23 mouse cellular contexts compared by ENCODE assay signal in the genomic region with DNA sequence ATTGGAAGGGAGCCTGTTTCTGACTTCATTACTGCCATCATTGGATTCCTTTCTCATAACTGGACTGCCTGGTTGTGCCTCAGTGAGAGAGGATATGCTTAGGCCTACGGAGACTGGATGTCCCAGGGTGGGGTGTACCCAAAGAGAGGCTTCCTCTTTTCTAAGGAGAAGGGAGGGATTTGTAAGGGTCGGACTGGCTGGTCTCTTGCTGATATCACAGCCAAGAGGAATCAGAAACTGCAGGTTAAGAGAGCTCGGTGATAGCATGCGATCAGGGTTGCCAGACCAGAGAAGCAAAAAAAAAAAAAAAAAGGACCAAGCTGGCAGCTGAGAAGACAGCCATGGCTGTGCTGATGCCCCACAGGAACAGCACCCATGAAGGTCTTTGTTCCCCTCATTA. TPM values are rescaled to one million over a fixed set of nuclear protein-coding genes. Genes with fewer than 3 reads are reported as not detected.
DNase-seq lines count a peak whose midpoint lies in the region; ATAC-seq and TF ChIP-seq lines count a peak whose summit lies in the region.
"Had no signal": no experiment of that assay in that cellular context is flagged by ENCODE, and none has a peak within 500 bp of the region (broad histone marks: within the 10 kb centered on the region; RNA-seq: fewer than 3 reads in every experiment).

No protein-coding gene starts in this region.

- 87% methylated on average over 4 of the region's 4 CpGs for WGBS in heart, adult 2 months
- 95% methylated on average over 4 of the region's 4 CpGs for WGBS in forebrain, embryonic 15.5 days

- no peak for TF ChIP-seq EP300 in heart, adult 2 months (IDR thresholded peaks at IDR 0.05; ENCODE audit: insufficient read depth, low read depth, low read length)
- TF ChIP-seq EP300 in MEL (IDR thresholded peaks at IDR 0.05; ENCODE audit: low read depth in 1 of 2, low read length in 2 of 2) = peak; percentile 92 to 93

- H3K79me2 ChIP-seq in heart, adult 2 months (replicated peaks; ENCODE audit: control insufficient read depth, insufficient read depth, low read length) = no peaks in the 10 kb centered on the region
- H3K79me2 ChIP-seq in MEL (ENCODE audit: control insufficient read depth, insufficient read depth, low read length, poor library complexity) = peaks cover 17% of the 10 kb centered on the region

- peak; percentile 62 for DNase-seq in heart, adult 11 months
- no peak for DNase-seq in heart, adult 2 months
- DNase-seq in MEL (ENCODE audit: low read depth, low spot score) = peak; percentile 97
- peak; percentile 97 for DNase-seq in MEL-GATA-1-ER (ENCODE audit: extremely low read depth, low read depth)
- DNase-seq in gastrocnemius, adult 8-10 months (ENCODE audit: low spot score in 2 of 2) = no peak
- DNase-seq in liver = no peak
- DNase-seq: adrenal gland, adult 2 months; adrenal gland, adult 8-10 months; adrenal gland, postnatal 10 days; adrenal gland, postnatal 14 days; adrenal gland, postnatal 25 days; adrenal gland, postnatal 36 days; B cell, adult 2 months; cerebellum, adult 11 months; cerebellum, adult 11-12 months; cerebellum, adult 18-20 months; cerebellum, adult 2 months had no signal

- TF ChIP-seq POLR2A in heart, adult 2 months (IDR thresholded peaks at IDR 0.05; ENCODE audit: insufficient read depth, low read depth, low read length) = no peak
- no peak for TF ChIP-seq POLR2A in MEL (IDR thresholded peaks at IDR 0.05; ENCODE audit: control insufficient read depth in 1 of 2, insufficient read depth in 1 of 2, low read depth in 1 of 2, low read length in 2 of 2, poor library complexity in 1 of 2)

- intact Hi-C loops in heart, adult 2 months (cut with DNase I) = no loop called here

- H3K4me1 ChIP-seq in heart, adult 2 months (ENCODE audit: control insufficient read depth, insufficient read depth, low read length) = no peaks in the 10 kb centered on the region
- H3K4me1 ChIP-seq in MEL (ENCODE audit: control insufficient read depth in 1 of 2, insufficient read depth in 2 of 2, low read length in 2 of 2) = peaks cover 24 to 31% of the 10 kb centered on the region in 2 experiments
- 0 out of 2 replicates have a peak, but pooled peaks cover 2% of the 10 kb centered on the region for H3K4me1 ChIP-seq in forebrain, embryonic 15.5 days

- no peak overlapping the region for H3K4me2 ChIP-seq in forebrain, embryonic 15.5 days (replicated peaks)

- no peak overlapping the region for H3K9ac ChIP-seq in heart, adult 2 months (ENCODE audit: low read depth, low read length)
- H3K9ac ChIP-seq in MEL (ENCODE audit: control insufficient read depth, low read depth, low read length, poor library complexity, severe bottlenecking) = no peak overlapping the region
- H3K9ac ChIP-seq in forebrain, embryonic 15.5 days (replicated peaks) = no peak overlapping the region

- no peak for TF ChIP-seq RAD21 in MEL (IDR thresholded peaks at IDR 0.05; ENCODE audit: low read depth, low read length)

- H3K27me3 ChIP-seq in heart, adult 2 months (ENCODE audit: control insufficient read depth, insufficient read depth, low read length) = no peaks in the 10 kb centered on the region
- no peaks in the 10 kb centered on the region for H3K27me3 ChIP-seq in MEL (ENCODE audit: control insufficient read depth in 1 of 2, insufficient read depth in 2 of 2, low read length in 2 of 2)
- H3K27me3 ChIP-seq in forebrain, embryonic 15.5 days = no peaks in the 10 kb centered on the region
- H3K27me3 ChIP-seq: CH12.LX, Patski had no signal

- no peaks in the 10 kb centered on the region for H3K36me3 ChIP-seq in heart, adult 2 months (ENCODE audit: control insufficient read depth, insufficient read depth, low read length)
- H3K36me3 ChIP-seq in MEL (ENCODE audit: control insufficient read depth in 1 of 2, insufficient read depth in 2 of 2, low read length in 2 of 2) = peaks cover 35 to 50% of the 10 kb centered on the region in 2 experiments
- H3K36me3 ChIP-seq in forebrain, embryonic 15.5 days = peaks cover 42% of the 10 kb centered on the region

- H3K4me3 ChIP-seq in heart, adult 2 months = no peak overlapping the region
- no peak overlapping the region for H3K4me3 ChIP-seq in MEL (ENCODE audit: control insufficient read depth in 1 of 2, insufficient read depth in 1 of 2, low read depth in 2 of 2, low read length in 2 of 2)
- no peak overlapping the region for H3K4me3 ChIP-seq in forebrain, embryonic 15.5 days

- H3K27ac ChIP-seq in heart, adult 2 months = no peak overlapping the region
- H3K27ac ChIP-seq in MEL (ENCODE audit: control insufficient read depth, low read depth, low read length) = peak overlapping the region; percentile 0; the same call in 1 of the 2 replicates
- no peak overlapping the region for H3K27ac ChIP-seq in forebrain, embryonic 15.5 days (replicated peaks)

- TF ChIP-seq CTCF in heart, adult 2 months (IDR thresholded peaks at IDR 0.05) = no peak
- no peak for TF ChIP-seq CTCF in MEL (IDR thresholded peaks at IDR 0.05 in 2 of 3, conservative IDR thresholded peaks at IDR 0.05 in 1 of 3; ENCODE audit: control insufficient read depth in 1 of 3, insufficient read depth in 1 of 3, low read depth in 2 of 3, low read length in 3 of 3, poor library complexity in 1 of 3, severe bottlenecking in 1 of 3)

- 0 out of 2 replicates have a peak, but pooled peaks have one; percentile 25 for ATAC-seq in megakaryocyte progenitor cell, adult 5-6 weeks (replicated peaks; ENCODE audit: poor library complexity)
- no peak for ATAC-seq in forebrain, embryonic 15.5 days (replicated peaks)
- ATAC-seq: activated CD4-positive, CD25-positive, alpha-beta regulatory T cell, adult 4 months; CD4-positive, CD25-positive, alpha-beta regulatory T cell, adult 4 months; Patski had no signal

- H3K9me3 ChIP-seq in MEL (replicated peaks; ENCODE audit: insufficient read depth, low read length) = no peaks in the 10 kb centered on the region
- H3K9me3 ChIP-seq in forebrain, embryonic 15.5 days = peaks cover 6% of the 10 kb centered on the region; the same call in 1 of the 2 replicates

TF ChIP-seq in MEL, 35 proteins besides CTCF, POLR2A, EP300 and RAD21:
- TF ChIP-seq RCOR1 (IDR thresholded peaks at IDR 0.05; ENCODE audit: low read depth, low read length) = peak; percentile 76; the same call in 1 of the 2 replicates
- TF ChIP-seq TAL1 (IDR thresholded peaks at IDR 0.05; ENCODE audit: low read length) = peak; percentile 94
- peak; percentile 93 for TF ChIP-seq GATA1 (IDR thresholded peaks at IDR 0.05; ENCODE audit: low read depth, low read length)
- peak; percentile 98 for TF ChIP-seq ZNF384 (IDR thresholded peaks at IDR 0.05; ENCODE audit: low read depth, low read length)
- peak; percentile 72; the same call in 1 of the 2 replicates for TF ChIP-seq TBP (IDR thresholded peaks at IDR 0.05; ENCODE audit: low read depth, low read length)
- TF ChIP-seq USF1 (IDR thresholded peaks at IDR 0.05; ENCODE audit: low read depth, low read length) = no peak
- TF ChIP-seq TCF12 (IDR thresholded peaks at IDR 0.05; ENCODE audit: low read depth, low read length) = peak; percentile 88
- TF ChIP-seq SMC3 (IDR thresholded peaks at IDR 0.05; ENCODE audit: low read depth, low read length) = peak; percentile 0; the same call in 1 of the 2 replicates
- peak; percentile 57 for TF ChIP-seq MAX (IDR thresholded peaks at IDR 0.05; ENCODE audit: low read length)
- peak; percentile 87 for TF ChIP-seq SIN3A (IDR thresholded peaks at IDR 0.05; ENCODE audit: low read length)
- 0 out of 2 replicates have a peak, but pooled peaks have one; percentile 52 for TF ChIP-seq MAZ (IDR thresholded peaks at IDR 0.05; ENCODE audit: low read depth, low read length)
- peak; percentile 72 for TF ChIP-seq ETS1 (IDR thresholded peaks at IDR 0.05; ENCODE audit: low read depth, low read length)
- no peak for TF ChIP-seq BHLHE40 (IDR thresholded peaks at IDR 0.05; ENCODE audit: borderline replicate concordance, low read depth, low read length)
- no peak for TF ChIP-seq USF2 (IDR thresholded peaks at IDR 0.05; ENCODE audit: borderline replicate concordance in 1 of 2, insufficient read depth in 1 of 2, low read depth in 1 of 2, low read length in 2 of 2)

RNA-seq across cellular contexts. Expression of a gene that starts 3.1 kb away (rescaled TPM):
- under 1 TPM; 0.34 to 0.39 TPM for total RNA-seq in heart, adult 2 months (2021)
- polyA plus RNA-seq in heart, adult 2 months (2012; rRNA removed) = 0.04 and 0.12 TPM in 2 replicates
- 10.5 and 12.1 TPM in 2 replicates for total RNA-seq in MEL (2012; rRNA removed)
- 1 to 10 TPM in 1 of 2 experiments, not detected in 1; 7.6 TPM for polyA plus RNA-seq in MEL (2012; ENCODE audit: insufficient read depth in 1 of 2, insufficient read length in 2 of 2, low read depth in 1 of 2, low replicate concordance in 2 of 2, missing spikeins in 1 of 2)
- total RNA-seq in megakaryocyte progenitor cell, adult 5-6 weeks (2015) = 6.0 and 7.1 TPM in 2 replicates
- total RNA-seq in megakaryocyte progenitor cell, adult 5-6 weeks (2017) = 8.0 and 9.0 TPM in 2 replicates
- total RNA-seq in gastrocnemius, adult 8-10 months (2022) = not detected
- polyA plus RNA-seq in forebrain, embryonic 15.5 days (2015; fragmentation: Nextera tagmentation; extraction: Ambion mirVana) = 11.3 and 12.4 TPM in 2 replicates

RNA-seq across cellular contexts. Expression of a gene that starts 31.1 kb away (rescaled TPM):
- total RNA-seq in heart, adult 2 months (2021) = 10 to 100 TPM; 33.6 to 34.2 TPM
- 14.8 and 26.6 TPM in 2 replicates for polyA plus RNA-seq in heart, adult 2 months (2012; rRNA removed)
- 58.6 and 67.8 TPM in 2 replicates for total RNA-seq in MEL (2012; rRNA removed)
- 100 to 1,000 TPM in 1 of 2 experiments, not detected in 1; 101 TPM for polyA plus RNA-seq in MEL (2012; ENCODE audit: insufficient read depth in 1 of 2, insufficient read length in 2 of 2, low read depth in 1 of 2, low replicate concordance in 2 of 2, missing spikeins in 1 of 2)
- total RNA-seq in megakaryocyte progenitor cell, adult 5-6 weeks (2015) = 42.9 and 52.0 TPM in 2 replicates
- 28.8 and 32.3 TPM in 2 replicates for total RNA-seq in megakaryocyte progenitor cell, adult 5-6 weeks (2017)
- total RNA-seq in gastrocnemius, adult 8-10 months (2022) = 1 to 10 TPM; 4.7 to 7.5 (median 6.8) TPM
- polyA plus RNA-seq in forebrain, embryonic 15.5 days (2015; fragmentation: Nextera tagmentation; extraction: Ambion mirVana) = 10.3 TPM in 2 replicates

RNA-seq across cellular contexts. Expression of a gene that starts 50.9 kb away (rescaled TPM):
- total RNA-seq in heart, adult 2 months (2021) = 1 to 10 TPM; 4.3 to 6.7 TPM
- polyA plus RNA-seq in heart, adult 2 months (2012; rRNA removed) = 4.3 and 7.6 TPM in 2 replicates
- total RNA-seq in MEL (2012; rRNA removed) = not detected in 2 replicates
- under 1 TPM in 1 of 2 experiments, not detected in 1; 0.13 TPM for polyA plus RNA-seq in MEL (2012; ENCODE audit: insufficient read depth in 1 of 2, insufficient read length in 2 of 2, low read depth in 1 of 2, low replicate concordance in 2 of 2, missing spikeins in 1 of 2)
- 10.2 and 10.9 TPM in 2 replicates for total RNA-seq in megakaryocyte progenitor cell, adult 5-6 weeks (2015)
- total RNA-seq in megakaryocyte progenitor cell, adult 5-6 weeks (2017) = 14.7 and 15.1 TPM in 2 replicates
- total RNA-seq in gastrocnemius, adult 8-10 months (2022) = under 1 TPM; 0.29 to 0.56 (median 0.43) TPM
- 36.2 and 36.8 TPM in 2 replicates for polyA plus RNA-seq in forebrain, embryonic 15.5 days (2015; fragmentation: Nextera tagmentation; extraction: Ambion mirVana)

Comparison
In these comparisons a context has a peak if more than half of its experiments do, and no peak if none do; other contexts are left out.
1. DNase-seq: peak in heart, adult 11 months (single experiment), MEL (single experiment) and MEL-GATA-1-ER (single experiment); none in heart, adult 2 months (0 of 2), gastrocnemius, adult 8-10 months (0 of 2) and liver (single experiment).